Mouse (Mus musculus) gastrocnemius, postnatal 14 days (tissue): ENCODE results near the gene Bet1l. TPM values are rescaled to one million over a fixed set of nuclear protein-coding genes. Genes with fewer than 3 reads are reported as not detected.
"Not testable (repeated sequence)": the region's sequence is repeated elsewhere in the genome, so short reads cannot be mapped to it uniquely, and the experiment has no call there.

Source experiments
- DNase-seq: peaks from one replicate; pipeline ENCODE4 v3.0.0; 2021; ENCODE audit warnings: mixed read lengths
- intact Hi-C: fragments of 180-260 bp; cut with DNase I; formaldehyde crosslinking; loops from one replicate; pipeline ENCODE4 v1.15.1; 2025; ENCODE audit warnings: low total_unique reads
- long read RNA-seq, 2 experiments: library from polyadenylated mRNA; stranded (forward); transcript quantifications; one replicate each; pipeline ENCODE4 v2.0.0; 2021
- total RNA-seq, 2 experiments: library from RNA; stranded (reverse); gene quantifications; 2 replicates each; pipeline ENCODE4 v1.2.3; 2021

Bet1l gene
- total RNA-seq: 10 to 100 TPM in 1 of 2 experiments, 1 to 10 TPM in 1; 8.3 to 11.1 TPM
- long read RNA-seq, experiment 1, transcript Bet1l-201 (4 exons, 2,268 nt): major isoform, 10 of 12 reads
- long read RNA-seq, experiment 1, partial matches to known transcripts: 0 of 12 reads
- long read RNA-seq, experiment 1, other reads (novel, unspliced or antisense): 2 of 12 reads
- long read RNA-seq, experiment 2, transcript Bet1l-201 (4 exons, 2,268 nt): major isoform, 12 of 13 reads
- long read RNA-seq, experiment 2, partial matches to known transcripts: 0 of 13 reads
- long read RNA-seq, experiment 2, other reads (novel, unspliced or antisense): 1 of 13 reads

GRCm38 (mm10) chr7:140857550-140858505 is at the start of gene Bet1l:
Gene Bet1l, minus strand, starts transcription at chr7:140857577.
- intact Hi-C loops: no loop called here

GRCm38 (mm10) chr7:140907131-140907530 is 49.8 kb upstream of the Bet1l start:
- intact Hi-C loops: no loop called here
- no peak for DNase-seq

More at GRCm38 (mm10) chr7:140857550-140858505, at the start of gene Bet1l:
- DNase-seq: no peak

- DNase-seq: no peak
- intact Hi-C loops: no loop called here
Observed at GRCm38 (mm10) chr7:140905642-140906081, 48.3 kb upstream of the Bet1l start.

- peak; percentile 74 for DNase-seq
- intact Hi-C loops: no loop called here
Observed at GRCm38 (mm10) chr7:140903212-140903611, 45.8 kb upstream of the Bet1l start.

- intact Hi-C loops: no loop called here
- peak; percentile 75 for DNase-seq
Observed at GRCm38 (mm10) chr7:140902036-140902875, 44.9 kb upstream of the Bet1l start.

DNA sequence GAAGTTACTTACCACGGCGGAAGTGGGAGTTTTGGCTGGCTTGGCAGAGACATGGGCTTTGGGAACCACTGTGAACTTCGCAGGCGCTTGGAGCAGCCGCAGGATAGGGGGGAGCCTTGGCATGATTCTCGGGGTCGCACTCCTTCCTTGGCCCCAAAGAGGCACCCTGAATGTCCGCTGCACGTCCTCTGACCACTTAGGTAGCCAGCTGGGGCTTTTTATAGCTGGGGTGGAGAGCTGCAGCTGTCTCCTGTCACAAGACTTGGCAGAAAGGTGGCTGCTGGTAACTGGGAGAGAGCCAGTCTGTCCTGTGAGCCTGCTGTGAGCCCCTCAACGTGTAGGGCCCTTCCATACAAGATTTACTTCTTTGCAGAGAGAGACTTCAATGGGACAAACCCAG is 42.8 kb upstream of the Bet1l start, which contains the start of gene Cox8b:
Gene Cox8b (minus strand): TSS at position 227 of the 400 bp plus-strand sequence.
- DNase-seq: peak; percentile 67
- intact Hi-C loops: no loop called here

DNA sequence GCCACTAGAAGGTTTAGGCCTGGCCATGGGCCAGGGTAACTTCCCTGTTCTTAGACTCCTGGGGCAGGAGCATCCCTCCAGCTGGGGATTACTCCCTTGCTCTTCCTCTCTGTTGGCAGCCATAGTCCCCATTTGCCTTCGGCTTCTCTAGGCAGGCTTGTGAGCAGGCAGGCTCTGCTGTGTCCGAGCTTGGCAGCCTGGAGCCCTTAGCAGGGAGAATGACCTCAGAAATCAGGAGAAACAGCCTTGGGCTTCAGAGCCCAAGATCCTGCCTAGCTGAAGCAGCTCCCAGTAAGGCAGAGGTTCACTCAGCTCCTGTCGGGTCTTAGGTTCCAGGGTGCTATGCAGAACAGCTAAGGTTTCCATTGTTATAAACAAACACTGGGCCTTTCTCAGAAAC is 41.7 kb upstream of the Bet1l start:
- no peak for DNase-seq
- intact Hi-C loops: no loop called here

DNA sequence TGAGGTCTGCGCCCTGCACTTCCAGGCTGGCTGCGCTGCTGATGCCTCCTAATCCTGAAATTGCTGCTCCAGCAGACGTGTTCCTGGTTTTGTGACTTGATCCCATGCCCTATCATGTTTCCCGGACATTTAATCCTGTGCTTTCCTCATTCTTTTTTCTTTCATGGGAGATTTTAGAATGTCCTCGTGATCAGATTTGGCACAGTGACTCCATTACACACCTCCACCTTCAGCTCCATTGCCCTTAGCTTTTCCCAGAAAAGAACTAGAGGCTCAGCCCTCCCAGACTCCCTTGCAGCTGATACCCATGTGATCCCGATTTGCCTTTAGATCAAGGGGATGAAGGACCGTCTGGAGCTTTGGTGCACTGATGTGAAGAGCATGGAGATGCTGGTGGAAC is 40.5 kb upstream of the Bet1l start:
- no peak for DNase-seq
- intact Hi-C loops: no loop called here

DNA sequence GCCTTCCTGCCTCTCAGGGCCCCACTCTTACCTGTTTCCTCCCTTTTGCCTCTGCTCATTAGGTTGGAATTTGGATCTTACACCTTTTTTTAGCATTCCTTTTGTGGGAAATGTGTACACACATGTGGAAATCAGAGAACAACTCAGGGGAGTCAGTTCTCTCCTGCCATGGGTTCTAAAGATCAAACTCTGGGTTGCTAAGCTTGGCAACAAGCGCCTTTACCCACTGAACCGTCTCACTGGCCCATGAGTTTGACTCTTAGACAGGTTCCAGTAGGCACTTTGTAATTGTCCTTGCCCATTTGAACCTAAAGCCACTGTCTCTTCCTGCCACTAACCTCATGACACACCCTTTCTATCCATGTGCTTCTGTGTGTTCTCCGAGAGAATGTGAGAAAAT is 37.2 kb upstream of the Bet1l start:
- no peak for DNase-seq
- intact Hi-C loops: no loop called here

GRCm38 (mm10) chr7:140894031-140894430 is 36.7 kb upstream of the Bet1l start:
- no peak for DNase-seq
- intact Hi-C loops: no loop called here

- DNase-seq, intact Hi-C loops: not testable (repeated sequence)
Observed at GRCm38 (mm10) chr7:140890636-140891035, 33.3 kb upstream of the Bet1l start.

GRCm38 (mm10) chr7:140882469-140882803 is 25.1 kb upstream of the Bet1l start:
- intact Hi-C loops: no loop called here
- DNase-seq: no peak

- DNase-seq: peak; percentile 95
- intact Hi-C loops: no loop called here
Observed at GRCm38 (mm10) chr7:140881696-140882468, 24.5 kb upstream of the Bet1l start, which contains the start of the genes Psmd13 and Sirt3. Gene Psmd13, plus strand, starts transcription at chr7:140881968. Gene Sirt3, minus strand, starts transcription at chr7:140882309.

DNA sequence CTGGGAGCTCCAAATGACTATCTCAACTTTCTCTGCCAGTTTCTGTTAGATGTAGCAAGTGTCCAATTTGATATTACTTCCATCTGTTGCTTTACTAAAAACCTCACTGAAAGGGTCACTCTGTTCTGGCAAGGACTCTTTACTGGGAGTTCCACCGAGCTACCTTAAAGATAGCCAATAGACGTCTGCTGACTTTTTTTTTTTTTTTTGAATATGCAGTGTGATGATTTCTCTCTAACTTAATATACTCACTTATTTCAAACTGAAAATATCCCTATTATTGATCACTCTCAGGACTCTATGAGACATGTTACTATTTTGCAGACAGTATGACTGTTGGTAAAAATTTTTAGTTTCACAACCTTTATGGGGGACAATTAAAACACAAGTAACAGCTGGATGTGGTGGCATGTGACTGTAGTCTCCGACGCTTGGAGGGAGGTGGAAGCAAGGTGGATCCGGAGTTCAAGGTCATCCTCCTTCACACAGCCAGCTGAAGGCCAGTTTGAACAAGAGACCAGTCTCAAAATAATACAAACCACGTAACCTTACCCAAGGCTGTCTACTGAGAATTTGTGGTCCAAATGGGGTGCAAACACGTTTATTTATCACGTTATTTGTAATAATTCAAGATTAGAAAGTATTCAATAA is 23.6 kb upstream of the Bet1l start:
- DNase-seq: no peak
- intact Hi-C loops: no loop called here

DNA sequence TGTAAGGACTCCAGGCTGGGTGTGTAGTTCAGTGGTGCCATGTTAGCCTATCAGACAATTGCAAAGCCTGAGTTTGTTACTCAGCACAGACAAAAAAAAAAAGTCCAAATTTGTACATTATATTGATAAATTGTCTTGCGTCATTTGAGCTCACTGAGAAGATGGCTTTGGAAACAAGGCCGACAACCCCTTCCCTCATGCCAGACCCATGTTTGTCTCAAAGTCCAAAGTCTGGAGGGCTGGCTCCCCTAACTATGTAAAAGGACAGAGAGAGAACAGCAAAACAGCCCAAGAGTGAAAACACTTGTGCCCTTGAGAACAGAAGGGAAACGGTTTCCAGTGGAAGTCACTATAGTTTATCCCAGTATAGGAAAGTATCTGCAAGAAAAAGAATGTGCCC is 23.0 kb upstream of the Bet1l start:
- DNase-seq: no peak
- intact Hi-C loops: no loop called here

GRCm38 (mm10) chr7:140879355-140879754 is 22.0 kb upstream of the Bet1l start:
- no peak for DNase-seq

DNA sequence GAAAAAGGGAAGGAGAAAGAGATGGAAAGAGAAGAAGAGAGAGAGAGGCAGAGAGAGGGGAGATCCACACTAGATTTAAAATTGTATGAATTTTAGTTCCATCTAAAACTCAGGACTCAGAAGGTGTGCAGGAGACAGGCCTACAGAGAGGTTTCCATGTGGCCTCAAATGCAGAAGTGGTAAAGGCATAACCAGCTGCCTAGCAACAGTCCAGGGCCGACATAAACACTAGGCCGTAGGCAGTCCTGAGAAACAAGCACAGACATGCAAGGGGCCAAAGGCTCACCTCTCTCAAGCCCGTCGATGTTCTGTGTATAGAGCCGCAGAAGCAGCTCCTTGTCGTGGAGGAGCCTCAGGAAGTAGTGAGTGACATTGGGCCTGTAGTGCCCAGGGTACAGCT is 20.0 kb upstream of the Bet1l start:
- no peak for DNase-seq

More at GRCm38 (mm10) chr7:140879355-140879754, 22.0 kb upstream of the Bet1l start:
- intact Hi-C loops: no loop called here

DNA sequence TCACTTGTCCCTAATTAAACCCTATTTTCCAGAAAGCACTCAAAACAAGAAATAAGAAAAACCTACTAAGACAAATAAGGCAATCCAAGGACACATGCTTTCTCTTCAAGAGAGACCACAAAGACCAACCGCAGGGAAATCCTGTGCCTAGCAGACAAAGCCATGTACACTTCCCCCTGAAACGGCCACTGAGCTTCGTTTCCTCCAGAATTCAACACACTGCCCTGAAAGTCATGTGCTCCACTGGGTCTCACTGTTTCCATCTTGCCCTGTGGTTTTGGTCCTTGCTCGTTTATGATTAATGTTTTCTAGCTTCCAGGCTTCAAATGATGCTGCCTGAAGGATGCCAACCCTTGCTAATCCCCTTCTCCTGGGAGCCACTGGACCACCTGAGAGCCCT is 16.8 kb upstream of the Bet1l start:
- intact Hi-C loops: no loop called here
- DNase-seq: no peak

More for the DNA sequence above, 20.0 kb upstream of the Bet1l start:
- intact Hi-C loops: no loop called here
